Comparison of ENCODE assay signal across 9 mouse cellular contexts in the genomic region with DNA sequence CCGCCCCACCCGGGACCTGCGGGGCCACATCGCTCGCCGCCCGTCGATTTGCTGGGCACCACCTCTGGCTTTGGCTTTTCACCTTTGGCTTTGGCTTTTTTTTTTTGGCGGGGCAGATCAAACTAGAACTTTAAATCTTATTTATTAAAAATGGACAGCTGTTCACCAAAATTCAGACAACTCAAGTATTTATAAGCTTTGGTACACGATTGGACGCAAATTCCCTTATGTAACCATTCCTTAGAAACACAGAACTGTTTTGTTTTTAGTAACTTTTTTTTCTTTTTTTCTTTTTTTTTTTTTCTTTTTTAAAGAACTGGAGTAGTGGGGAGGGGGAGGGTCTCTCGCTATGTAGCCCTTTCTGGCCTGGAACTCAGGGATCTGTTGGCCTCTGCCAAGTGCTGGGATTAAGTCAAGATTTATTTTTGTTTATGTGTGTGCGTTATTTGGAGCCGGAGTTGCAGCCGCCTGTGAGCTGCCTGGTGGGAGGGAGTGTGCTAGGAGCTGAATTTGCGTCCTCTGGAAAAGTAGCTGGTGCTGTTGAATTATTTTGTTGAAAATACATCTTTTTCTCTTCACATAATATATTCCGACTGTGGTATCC. TPM values are rescaled to one million over a fixed set of nuclear protein-coding genes. Genes with fewer than 3 reads are reported as not detected.
A peak's percentile ranks its signal among the peaks of the same experiment; 100 is the strongest.
DNase-seq lines count a peak whose midpoint lies in the region; ATAC-seq lines count a peak whose summit lies in the region.
"Had no signal": no experiment of that assay in that cellular context is flagged by ENCODE, and none has a peak within 500 bp of the region (broad histone marks: within the 10 kb centered on the region; RNA-seq: fewer than 3 reads in every experiment).

No protein-coding gene starts in this region.

- peak overlapping the region; percentile 77 for H3K4me2 ChIP-seq in neural tube, embryonic 11.5 days (ENCODE audit: low read depth)
- H3K4me2 ChIP-seq in embryonic facial prominence, embryonic 11.5 days (ENCODE audit: low read depth, low read length), result peak overlapping the region; percentile 80
- H3K4me2 ChIP-seq in heart, embryonic 14.5 days (ENCODE audit: low read length), result peak overlapping the region; percentile 68
- H3K4me2 ChIP-seq in limb, embryonic 15.5 days, result peak overlapping the region; percentile 80
- H3K4me2 ChIP-seq in stomach, embryonic 15.5 days, result peak overlapping the region; percentile 72

- DNase-seq in neural tube, embryonic 11.5 days (ENCODE audit: low spot score), result no peak
- no peak for DNase-seq in neural tube, embryonic 10.5 days (ENCODE audit: extremely low spot score, low spot score)
- DNase-seq in embryonic facial prominence, embryonic 11.5 days (ENCODE audit: low spot score), result peak; percentile 41
- DNase-seq in layer of hippocampus, adult 9-10 months (ENCODE audit: low spot score), result no peak
- no peak for DNase-seq in adrenal gland, adult 8-10 months

- no peaks in the 10 kb centered on the region for H3K27me3 ChIP-seq in neural tube, embryonic 11.5 days (ENCODE audit: control insufficient read depth, insufficient read depth, low read length)
- no peaks in the 10 kb centered on the region for H3K27me3 ChIP-seq in embryonic facial prominence, embryonic 11.5 days (ENCODE audit: control insufficient read depth, insufficient read depth, low read length)
- H3K27me3 ChIP-seq in heart, embryonic 14.5 days (ENCODE audit: control insufficient read depth, insufficient read depth, low read length), result no peaks in the 10 kb centered on the region
- H3K27me3 ChIP-seq in limb, embryonic 15.5 days, result no peaks in the 10 kb centered on the region
- no peaks in the 10 kb centered on the region for H3K27me3 ChIP-seq in stomach, embryonic 15.5 days (replicated peaks)

- H3K27ac ChIP-seq in neural tube, embryonic 11.5 days (ENCODE audit: low read depth, low read length), result no peak overlapping the region; the same call in 1 of the 2 replicates
- H3K27ac ChIP-seq in embryonic facial prominence, embryonic 11.5 days (replicated peaks; ENCODE audit: low read depth, low read length), result no peak overlapping the region
- peak overlapping the region in 1 of 2 experiments; percentile 72; a peak in 2 of 4 replicates for H3K27ac ChIP-seq in heart, embryonic 14.5 days (replicated peaks in 1 of 2; ENCODE audit: control insufficient read depth in 1 of 2, insufficient read depth in 1 of 2, low read depth in 2 of 2, low read length in 2 of 2)
- peak overlapping the region; percentile 90 for H3K27ac ChIP-seq in limb, embryonic 15.5 days
- H3K27ac ChIP-seq in stomach, embryonic 15.5 days, result peak overlapping the region; percentile 92

- no peak for ATAC-seq in neural tube, embryonic 11.5 days (ENCODE audit: insufficient read depth, low FRiP score, low TSS enrichment)
- ATAC-seq in embryonic facial prominence, embryonic 11.5 days (replicated peaks; ENCODE audit: insufficient number of reproducible peaks, low FRiP score, low TSS enrichment, low read depth), result no peak
- ATAC-seq in heart, embryonic 14.5 days (ENCODE audit: insufficient number of reproducible peaks, insufficient read depth, low FRiP score, low read depth), result no peak
- no peak for ATAC-seq in limb, embryonic 15.5 days (ENCODE audit: insufficient number of reproducible peaks, low FRiP score, low TSS enrichment, low read depth)
- ATAC-seq in stomach, embryonic 15.5 days (ENCODE audit: insufficient read depth, low FRiP score, low read depth), result no peak

- no peaks in the 10 kb centered on the region for H3K9me3 ChIP-seq in neural tube, embryonic 11.5 days (ENCODE audit: control insufficient read depth, low read length)
- no peaks in the 10 kb centered on the region for H3K9me3 ChIP-seq in embryonic facial prominence, embryonic 11.5 days (replicated peaks; ENCODE audit: control insufficient read depth, low read length)
- no peaks in the 10 kb centered on the region for H3K9me3 ChIP-seq in heart, embryonic 14.5 days (ENCODE audit: control insufficient read depth, low read length)
- no peaks in the 10 kb centered on the region for H3K9me3 ChIP-seq in limb, embryonic 15.5 days
- no peaks in the 10 kb centered on the region for H3K9me3 ChIP-seq in stomach, embryonic 15.5 days

- no peaks in the 10 kb centered on the region for H3K36me3 ChIP-seq in neural tube, embryonic 11.5 days (ENCODE audit: control insufficient read depth, insufficient read depth, low read length)
- no peaks in the 10 kb centered on the region for H3K36me3 ChIP-seq in embryonic facial prominence, embryonic 11.5 days (replicated peaks; ENCODE audit: control insufficient read depth, insufficient read depth, low read depth, low read length)
- H3K36me3 ChIP-seq in heart, embryonic 14.5 days (ENCODE audit: control insufficient read depth, insufficient read depth, low read length), result no peaks in the 10 kb centered on the region
- no peaks in the 10 kb centered on the region for H3K36me3 ChIP-seq in limb, embryonic 15.5 days
- no peaks in the 10 kb centered on the region for H3K36me3 ChIP-seq in stomach, embryonic 15.5 days

- peak overlapping the region; percentile 74 for H3K4me3 ChIP-seq in neural tube, embryonic 11.5 days (ENCODE audit: low read depth, low read length)
- H3K4me3 ChIP-seq in embryonic facial prominence, embryonic 11.5 days (ENCODE audit: low read depth, low read length), result peak overlapping the region; percentile 53
- H3K4me3 ChIP-seq in heart, embryonic 14.5 days (ENCODE audit: control insufficient read depth in 1 of 2, insufficient read depth in 1 of 2, low read depth in 1 of 2, low read length in 2 of 2), result peak overlapping the region; percentile 79 to 95
- peak overlapping the region; percentile 94 for H3K4me3 ChIP-seq in limb, embryonic 15.5 days
- peak overlapping the region; percentile 94 for H3K4me3 ChIP-seq in stomach, embryonic 15.5 days (replicated peaks)

- WGBS in neural tube, embryonic 11.5 days, result 11% methylated on average over 17 of the region's 17 CpGs
- WGBS in embryonic facial prominence, embryonic 11.5 days, result 9% methylated on average over 17 of the region's 17 CpGs
- WGBS in heart, embryonic 14.5 days, result 10% methylated on average over 17 of the region's 17 CpGs
- WGBS in limb, embryonic 15.5 days, result 5% methylated on average over 17 of the region's 17 CpGs
- 7% methylated on average over 17 of the region's 17 CpGs for WGBS in stomach, embryonic 15.5 days

- H3K4me1 ChIP-seq in neural tube, embryonic 11.5 days (ENCODE audit: control insufficient read depth, insufficient read depth, low read length), result peaks cover 3% of the 10 kb centered on the region; the same call in 1 of the 2 replicates
- no peaks in the 10 kb centered on the region for H3K4me1 ChIP-seq in embryonic facial prominence, embryonic 11.5 days (ENCODE audit: control insufficient read depth, insufficient read depth, low read length)
- H3K4me1 ChIP-seq in heart, embryonic 14.5 days (ENCODE audit: control insufficient read depth in 2 of 2, insufficient read depth in 2 of 2, low read length in 2 of 2), result peaks cover 0 to 4% of the 10 kb centered on the region in 2 experiments; a peak in 2 of 4 replicates
- H3K4me1 ChIP-seq in limb, embryonic 15.5 days, result no peaks in the 10 kb centered on the region; the same call in 1 of the 2 replicates
- H3K4me1 ChIP-seq in stomach, embryonic 15.5 days, result no peaks in the 10 kb centered on the region

- H3K9ac ChIP-seq in neural tube, embryonic 11.5 days (ENCODE audit: low read length), result peak overlapping the region; percentile 83
- H3K9ac ChIP-seq in embryonic facial prominence, embryonic 11.5 days (replicated peaks; ENCODE audit: low read length), result peak overlapping the region; percentile 59
- peak overlapping the region; percentile 75 for H3K9ac ChIP-seq in heart, embryonic 14.5 days (ENCODE audit: low read length)
- H3K9ac ChIP-seq in limb, embryonic 15.5 days, result peak overlapping the region; percentile 61
- peak overlapping the region; percentile 40 for H3K9ac ChIP-seq in stomach, embryonic 15.5 days

RNA-seq across cellular contexts. Expression of gene Exd2, which starts 0.9 kb away (rescaled TPM):
- 39.2 and 42.8 TPM in 2 replicates for polyA plus RNA-seq in neural tube, embryonic 11.5 days (2014; fragmentation: Nextera tagmentation; extraction: Ambion mirVana)
- 34.9 and 36.2 TPM in 2 replicates for polyA plus RNA-seq in embryonic facial prominence, embryonic 11.5 days (2014; fragmentation: Nextera tagmentation; extraction: Ambion mirVana)
- polyA plus RNA-seq in heart, embryonic 14.5 days (2014; fragmentation: Nextera tagmentation; extraction: Ambion mirVana), result 17.4 and 17.9 TPM in 2 replicates
- polyA plus RNA-seq in limb, embryonic 15.5 days (2015; fragmentation: Nextera tagmentation; extraction: Ambion mirVana), result 23.0 and 24.9 TPM in 2 replicates
- polyA plus RNA-seq in stomach, embryonic 15.5 days (2015; fragmentation: Nextera tagmentation; extraction: Ambion mirVana), result 24.9 and 28.1 TPM in 2 replicates
- 10 to 100 TPM; 24.7 to 42.5 (median 31.2) TPM for total RNA-seq in adrenal gland, adult 8-10 months (2022)

RNA-seq across cellular contexts. Expression of gene Dcaf5, which starts 27.4 kb away (rescaled TPM):
- polyA plus RNA-seq in neural tube, embryonic 11.5 days (2014; fragmentation: Nextera tagmentation; extraction: Ambion mirVana), result 13.6 and 14.2 TPM in 2 replicates
- polyA plus RNA-seq in embryonic facial prominence, embryonic 11.5 days (2014; fragmentation: Nextera tagmentation; extraction: Ambion mirVana), result 10.1 and 11.5 TPM in 2 replicates
- 10.5 and 10.7 TPM in 2 replicates for polyA plus RNA-seq in heart, embryonic 14.5 days (2014; fragmentation: Nextera tagmentation; extraction: Ambion mirVana)
- polyA plus RNA-seq in limb, embryonic 15.5 days (2015; fragmentation: Nextera tagmentation; extraction: Ambion mirVana), result 12.6 and 15.4 TPM in 2 replicates
- 11.2 and 11.9 TPM in 2 replicates for polyA plus RNA-seq in stomach, embryonic 15.5 days (2015; fragmentation: Nextera tagmentation; extraction: Ambion mirVana)
- 10 to 100 TPM; 37.0 to 46.5 (median 41.6) TPM for total RNA-seq in adrenal gland, adult 8-10 months (2022)

RNA-seq across cellular contexts. Expression of gene Galnt16, which starts 54.3 kb away (rescaled TPM):
- polyA plus RNA-seq in neural tube, embryonic 11.5 days (2014; fragmentation: Nextera tagmentation; extraction: Ambion mirVana), result 7.5 and 10.3 TPM in 2 replicates
- 6.9 and 7.0 TPM in 2 replicates for polyA plus RNA-seq in embryonic facial prominence, embryonic 11.5 days (2014; fragmentation: Nextera tagmentation; extraction: Ambion mirVana)
- 2.1 and 2.4 TPM in 2 replicates for polyA plus RNA-seq in heart, embryonic 14.5 days (2014; fragmentation: Nextera tagmentation; extraction: Ambion mirVana)
- 23.5 and 24.9 TPM in 2 replicates for polyA plus RNA-seq in limb, embryonic 15.5 days (2015; fragmentation: Nextera tagmentation; extraction: Ambion mirVana)
- 13.6 and 14.3 TPM in 2 replicates for polyA plus RNA-seq in stomach, embryonic 15.5 days (2015; fragmentation: Nextera tagmentation; extraction: Ambion mirVana)
- 10 to 100 TPM in 1 of 4 experiments, 1 to 10 TPM in 3; 9.3 to 14.4 (median 9.6) TPM for total RNA-seq in adrenal gland, adult 8-10 months (2022)
- total RNA-seq: neutrophil, adult 5-6 weeks had no signal

Comparison
In these comparisons a context has a peak if more than half of its experiments do, and no peak if none do; other contexts are left out.
1. H3K27ac ChIP-seq: peak in limb, embryonic 15.5 days (single experiment) and stomach, embryonic 15.5 days (single experiment); none in neural tube, embryonic 11.5 days (single experiment) and embryonic facial prominence, embryonic 11.5 days (single experiment).
2. Peak in every context shown above with its lines, with median percentiles within 50 percentile points of each other: H3K4me2 ChIP-seq, H3K4me3 ChIP-seq and H3K9ac ChIP-seq.